Mouse (Mus musculus): ENCODE data around the gene Usp21.

Gene Usp21

DNA sequence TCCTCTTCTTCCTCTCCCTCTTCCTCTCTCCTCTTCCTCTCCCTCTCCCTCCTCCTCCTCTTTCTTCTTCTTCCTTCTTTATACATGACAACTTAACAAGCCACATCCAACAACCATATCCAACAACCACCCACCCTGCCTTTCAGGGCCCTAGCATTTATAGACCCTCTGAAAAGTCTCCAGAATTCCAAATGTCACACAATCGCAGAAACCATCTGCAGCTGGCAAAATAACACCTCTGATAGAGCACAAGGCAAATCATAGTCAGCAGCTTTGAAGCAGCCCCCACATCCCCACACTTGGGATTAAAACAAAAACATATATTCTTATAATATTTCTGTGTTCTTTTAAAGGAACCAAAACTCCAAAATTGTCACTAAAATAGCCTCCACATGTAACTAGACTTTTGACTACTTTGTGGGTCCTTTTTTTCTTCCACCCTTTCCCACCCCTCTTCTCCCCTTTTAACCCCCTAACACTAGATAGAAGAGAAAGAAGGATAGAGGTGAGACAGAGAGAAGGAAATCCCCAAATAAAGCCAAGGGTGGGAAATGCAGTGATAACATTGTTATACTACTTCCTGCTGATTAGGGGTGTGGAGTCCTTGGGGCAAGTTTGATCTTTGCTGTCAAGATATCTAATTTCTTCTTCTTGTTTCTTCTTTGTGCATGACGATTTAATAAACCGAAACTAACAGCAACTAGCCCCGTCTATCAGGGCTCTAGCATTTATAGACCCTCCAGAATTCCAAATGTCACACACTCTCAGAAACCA, 21.6 kb downstream of the Usp21 start:
- no peak for DNase-seq (ENCODE audit: low spot score)

GRCm38 (mm10) chr1:171263666-171264461, 23.9 kb downstream of the Usp21 start:
- no peak for DNase-seq (ENCODE audit: low spot score)

GRCm38 (mm10) chr1:171263185-171263611, 24.6 kb downstream of the Usp21 start:
- DNase-seq (ENCODE audit: low spot score): peak; percentile 79

GRCm38 (mm10) chr1:171262594-171263130, 25.1 kb downstream of the Usp21 start:
- DNase-seq (ENCODE audit: low spot score): peak; percentile 88

DNA sequence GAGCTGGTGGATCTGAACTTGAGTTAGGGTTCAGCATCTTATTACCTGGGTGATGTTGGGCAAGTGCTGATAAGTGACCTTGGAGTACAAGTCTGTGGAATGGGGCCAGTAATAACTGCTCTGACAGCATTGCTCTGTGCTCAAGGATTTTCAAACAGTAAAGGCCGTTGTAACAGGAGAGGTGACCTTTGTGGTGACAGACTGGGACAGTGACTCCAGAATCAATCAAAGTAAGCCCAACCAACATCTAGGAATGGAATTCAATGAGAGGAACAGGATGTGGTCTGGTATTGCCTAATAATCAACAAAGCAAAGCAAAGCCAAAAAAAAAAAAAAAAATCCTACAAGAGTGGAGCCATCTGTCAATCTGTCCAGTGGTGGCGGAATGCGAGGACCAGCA, 27.5 kb downstream of the Usp21 start:
- DNase-seq (ENCODE audit: low spot score): no peak

- DNase-seq (ENCODE audit: low spot score): no peak
These were observed 28.9 kb downstream of the Usp21 start for GRCm38 (mm10) chr1:171258921-171259320.

DNA sequence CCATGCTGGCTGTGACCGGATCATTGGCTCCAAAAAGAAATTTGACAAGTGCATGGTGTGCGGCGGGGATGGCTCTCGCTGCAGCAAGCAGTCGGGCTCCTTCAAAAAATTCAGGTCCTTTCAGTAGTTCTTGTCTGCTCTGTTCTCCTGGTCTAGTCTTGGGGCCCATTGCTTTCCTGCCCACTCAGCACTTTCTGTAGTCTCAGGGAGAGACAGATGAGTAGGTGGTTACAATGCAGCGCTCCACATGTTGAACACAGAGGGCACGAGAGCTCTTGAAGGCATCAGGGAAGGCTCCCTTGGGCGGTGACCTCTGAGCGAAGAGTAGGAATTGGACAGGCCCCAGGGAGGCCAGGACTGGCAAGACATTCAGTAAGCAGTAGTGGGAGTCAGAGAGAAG, 30.0 kb downstream of the Usp21 start:
- DNase-seq (ENCODE audit: low spot score): no peak

- peak; percentile 85 for DNase-seq (ENCODE audit: low spot score)
These were observed 30.7 kb downstream of the Usp21 start for GRCm38 (mm10) chr1:171256937-171257548.

- DNase-seq (ENCODE audit: low spot score): no peak
These were observed 31.5 kb downstream of the Usp21 start for GRCm38 (mm10) chr1:171256095-171256818.

DNA sequence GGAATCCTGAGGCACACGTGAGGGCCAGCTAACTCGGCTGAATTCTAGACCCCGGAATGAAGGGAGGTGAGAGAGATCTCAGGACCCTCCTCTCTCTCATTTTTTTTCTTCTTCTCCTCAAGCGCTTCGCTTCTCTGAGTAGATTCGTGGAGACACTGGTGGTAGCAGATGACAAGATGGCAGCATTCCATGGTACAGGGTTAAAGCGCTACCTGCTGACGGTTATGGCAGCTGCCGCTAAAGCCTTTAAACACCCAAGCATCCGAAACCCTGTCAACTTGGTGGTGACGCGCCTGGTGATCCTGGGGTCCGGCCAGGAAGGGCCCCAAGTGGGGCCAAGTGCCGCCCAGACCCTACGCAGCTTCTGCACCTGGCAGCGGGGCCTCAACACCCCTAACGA, 35.4 kb downstream of the Usp21 start:
- DNase-seq (ENCODE audit: low spot score): no peak

GRCm38 (mm10) chr1:171251594-171252324, 36.0 kb downstream of the Usp21 start:
- DNase-seq (ENCODE audit: low spot score): peak; percentile 80

GRCm38 (mm10) chr1:171250680-171251593, 36.9 kb downstream of the Usp21 start, which contains the start of gene Ndufs2:
TSS of gene Ndufs2 (minus strand) at chr1:171251388.
- DNase-seq (ENCODE audit: low spot score): no peak

DNA sequence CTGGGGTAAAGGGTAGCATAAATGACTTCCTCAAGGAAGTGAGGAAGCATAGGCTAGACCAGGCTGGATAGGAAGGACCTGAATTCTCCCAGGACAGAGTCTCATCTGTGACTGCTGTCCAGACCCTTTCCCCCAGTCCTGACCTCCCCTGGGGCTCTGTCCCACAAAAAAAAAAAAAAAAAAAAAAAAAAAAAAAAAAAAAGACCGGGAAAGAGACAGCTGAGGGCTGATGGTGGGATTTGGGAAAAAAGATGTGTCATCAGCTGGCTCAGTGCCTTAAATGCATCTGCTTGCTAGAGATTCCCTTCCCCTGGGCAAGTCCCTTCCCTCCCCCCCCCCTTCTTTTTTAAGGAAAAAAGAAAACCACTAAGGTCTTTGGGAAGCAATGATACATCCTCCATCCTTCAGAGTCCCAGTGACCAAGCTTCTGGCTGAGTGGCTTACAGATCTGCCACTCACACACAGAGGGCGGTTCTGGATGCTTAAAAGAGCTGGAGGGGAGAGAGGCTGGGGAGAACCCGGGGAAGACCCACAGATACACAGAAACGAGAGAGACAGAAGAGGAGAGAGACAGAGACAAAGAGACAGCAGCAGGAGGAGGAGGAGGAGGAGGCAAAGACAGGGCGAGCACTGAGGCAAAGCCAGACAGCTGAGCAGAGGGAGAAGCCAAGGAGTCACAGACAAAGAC, 37.7 kb downstream of the Usp21 start, which contains the start of gene Adamts4:
Gene Adamts4 (plus strand): TSS at position 509 of the 688 bp plus-strand sequence.
- DNase-seq (ENCODE audit: low spot score): peak; percentile 52

DNA sequence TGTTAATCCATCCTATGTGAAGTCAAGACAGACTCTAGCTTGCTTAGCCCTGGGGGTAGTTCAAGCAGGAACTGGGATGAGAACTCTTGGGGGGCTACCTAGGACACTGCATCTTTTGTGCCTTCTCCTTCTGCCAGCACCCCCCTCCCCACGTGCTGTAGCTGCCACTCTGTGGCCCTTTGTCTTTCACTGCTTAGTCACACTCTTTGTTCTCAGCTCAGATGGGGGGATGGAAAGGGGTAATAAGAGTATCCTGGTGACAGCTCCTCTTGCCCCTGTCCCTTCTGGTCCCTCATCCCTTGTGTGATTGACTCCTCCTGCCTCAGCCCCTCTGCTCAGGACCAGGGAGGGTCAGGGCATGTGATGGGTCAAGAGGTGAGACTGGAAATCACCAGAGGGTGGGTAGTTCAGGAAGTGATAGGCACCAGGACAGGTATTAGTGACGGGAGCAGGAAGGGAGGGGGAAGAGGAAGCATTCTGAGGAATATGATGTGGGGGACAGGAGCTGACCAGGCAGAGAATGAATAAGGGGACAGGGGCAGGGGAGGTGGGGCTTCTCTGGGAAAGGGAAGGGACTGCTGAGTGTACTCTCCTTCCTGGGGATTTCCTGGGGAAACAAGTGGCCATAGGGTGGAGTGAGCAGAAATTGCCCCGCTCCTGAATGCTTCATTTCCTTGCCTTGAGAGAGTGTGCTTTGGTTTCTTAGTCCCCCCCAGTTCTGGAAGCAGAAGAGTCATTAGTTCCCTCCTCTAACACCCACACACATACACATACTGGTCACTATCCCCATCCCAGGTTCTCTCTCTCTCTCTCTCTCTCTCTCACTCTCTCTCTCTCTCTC, 39.2 kb downstream of the Usp21 start:
- DNase-seq (ENCODE audit: low spot score): no peak

DNA sequence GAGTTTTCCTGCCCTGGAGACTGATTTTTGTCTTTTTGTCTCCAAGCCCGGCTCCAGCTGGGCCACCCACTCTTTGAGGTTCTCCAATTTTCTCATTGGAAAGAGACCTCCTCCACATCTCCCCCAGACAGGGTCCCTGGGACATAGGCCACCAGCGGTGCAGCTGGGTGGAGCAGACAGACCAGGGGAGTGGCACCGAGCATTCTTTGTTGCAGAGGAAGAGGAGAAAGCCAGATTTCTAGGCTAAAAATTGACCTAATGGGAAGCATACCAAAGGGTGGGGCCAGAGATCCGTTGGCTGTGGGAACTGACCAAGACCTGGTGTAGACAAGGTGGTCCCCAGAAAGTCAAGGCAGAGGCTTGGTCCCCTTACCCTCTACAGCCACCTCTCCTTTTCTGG, 39.9 kb downstream of the Usp21 start:
- DNase-seq (ENCODE audit: low spot score): no peak

DNA sequence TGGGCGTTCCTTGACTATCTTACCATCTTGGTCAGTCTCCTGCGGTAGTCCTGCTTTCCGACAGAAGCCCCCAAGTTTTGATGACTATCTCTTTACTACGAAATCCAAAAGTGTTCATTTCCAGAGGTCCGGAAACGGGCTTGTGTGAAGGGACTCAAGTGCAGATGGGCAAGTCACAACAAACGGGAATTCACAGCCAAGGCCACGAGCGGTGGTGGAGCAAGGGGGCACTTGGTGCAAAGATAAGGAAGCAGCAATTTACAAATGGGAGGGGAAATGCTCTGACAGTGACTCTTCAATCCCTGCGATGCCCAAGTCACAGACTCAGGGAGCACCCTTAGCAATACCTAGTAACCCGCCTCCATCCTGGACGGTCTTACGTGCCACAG, 40.3 kb downstream of the Usp21 start:
- no peak for DNase-seq (ENCODE audit: low spot score)

DNA sequence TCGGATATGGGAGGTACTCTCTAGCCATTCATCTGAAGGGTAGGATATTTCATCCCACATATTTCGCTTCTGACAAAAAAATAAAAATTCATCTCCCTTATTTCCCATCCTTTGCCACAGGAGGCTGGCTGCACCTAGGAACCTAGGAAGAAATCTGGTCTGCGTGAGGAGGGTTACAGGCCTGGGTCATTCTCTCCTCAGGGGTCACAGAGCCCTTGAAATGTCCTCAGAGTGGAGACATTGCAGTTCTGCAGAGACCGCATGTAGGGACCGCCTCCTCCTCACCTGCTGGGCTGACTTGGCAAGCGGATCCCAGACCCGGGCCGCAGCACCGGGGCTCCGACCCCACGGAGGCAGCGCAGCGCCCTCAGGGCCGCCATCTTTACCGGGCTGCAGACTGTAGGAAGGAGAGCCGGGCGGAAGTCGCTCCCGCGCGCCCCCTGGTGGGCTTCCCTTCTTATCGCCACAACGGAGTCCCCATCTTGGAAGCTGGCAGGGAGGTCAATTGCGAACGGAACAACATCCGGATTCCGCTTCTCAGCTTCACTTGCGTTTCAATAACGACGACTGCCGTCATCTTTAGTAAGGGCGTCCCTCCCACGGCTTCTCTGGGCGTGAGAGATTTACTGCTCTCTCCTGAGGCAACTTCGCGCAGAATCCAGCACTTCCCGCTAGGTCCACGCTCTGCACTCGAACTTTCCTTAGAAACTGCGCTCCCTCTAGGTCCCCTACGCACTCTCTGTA, 40.9 kb downstream of the Usp21 start:
- peak; percentile 99 for DNase-seq (ENCODE audit: low spot score)

DNA sequence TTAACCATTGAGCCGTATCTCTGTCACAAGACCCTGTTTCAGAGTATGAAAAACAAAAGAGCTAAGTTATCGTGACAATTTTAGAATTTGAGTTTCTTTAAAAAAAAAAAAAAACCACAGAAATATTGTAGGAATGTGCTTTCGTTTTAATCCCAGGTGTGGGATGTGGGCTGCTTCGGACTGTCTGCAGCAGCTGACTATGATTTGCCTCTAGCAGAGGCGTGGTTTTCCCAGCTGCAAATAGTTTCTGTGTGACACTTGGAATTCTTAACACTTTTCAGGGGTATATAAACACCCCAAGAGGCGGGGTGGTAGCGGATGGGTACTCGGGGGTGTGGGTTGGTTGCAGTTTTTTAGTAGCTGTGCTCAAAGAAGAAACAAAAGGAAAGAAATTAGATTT, 42.4 kb downstream of the Usp21 start:
- no peak for DNase-seq (ENCODE audit: low spot score)
